Mouse (Mus musculus): ENCODE results near the gene Brca2. TPM values are rescaled to one million over a fixed set of nuclear protein-coding genes. Genes with fewer than 3 reads are reported as not detected.

Brca2 gene
- polyA plus RNA-seq, 1 experiment from 2014 or later, result 17.1 TPM

- peak overlapping the region; percentile 91 for H3K27ac ChIP-seq (ENCODE audit: low read length)
- ATAC-seq (ENCODE audit: low read depth), result no peak
- no peaks in the 10 kb centered on the region for H3K9me3 ChIP-seq (replicated peaks; ENCODE audit: control insufficient read depth, low read length)
- peak overlapping the region; percentile 96 for H3K9ac ChIP-seq (ENCODE audit: low read depth, low read length)
- peak overlapping the region; percentile 92 for H3K4me2 ChIP-seq (ENCODE audit: low read depth, low read length)
- WGBS (ENCODE audit: insufficient replicate concordance), result 47% methylated on average over 13 of the region's 13 CpGs
- H3K4me3 ChIP-seq (ENCODE audit: low read depth, low read length), result peak overlapping the region; percentile 90
- H3K36me3 ChIP-seq (ENCODE audit: control insufficient read depth, insufficient read depth), result peaks cover 3% of the 10 kb centered on the region; the same call in 1 of the 2 replicates
- peaks cover 33% of the 10 kb centered on the region for H3K4me1 ChIP-seq (ENCODE audit: control insufficient read depth, low read depth, low read length)
- H3K27me3 ChIP-seq (ENCODE audit: control insufficient read depth, insufficient read depth, low read depth, low read length), result no peaks in the 10 kb centered on the region
These were observed 69.9 kb downstream of the Brca2 start for GRCm38 (mm10) chr5:150592186-150592903.

GRCm38 (mm10) chr5:150592904-150593755 lies 70.7 kb downstream of the Brca2 start:
- H3K27ac ChIP-seq (ENCODE audit: low read length), result peak overlapping the region; percentile 91
- no peaks in the 10 kb centered on the region for H3K9me3 ChIP-seq (replicated peaks; ENCODE audit: control insufficient read depth, low read length)
- H3K4me3 ChIP-seq (ENCODE audit: low read depth, low read length), result peak overlapping the region; percentile 90
- peak; percentile 78 for ATAC-seq (ENCODE audit: low read depth)
- peak overlapping the region; percentile 96 for H3K9ac ChIP-seq (ENCODE audit: low read depth, low read length)
- H3K27me3 ChIP-seq (ENCODE audit: control insufficient read depth, insufficient read depth, low read depth, low read length), result no peaks in the 10 kb centered on the region
- peak overlapping the region; percentile 92 for H3K4me2 ChIP-seq (ENCODE audit: low read depth, low read length)
- 4% methylated on average over 40 of the region's 40 CpGs for WGBS (ENCODE audit: insufficient replicate concordance)
- H3K36me3 ChIP-seq (ENCODE audit: control insufficient read depth, insufficient read depth), result peaks cover 3% of the 10 kb centered on the region; the same call in 1 of the 2 replicates
- H3K4me1 ChIP-seq (ENCODE audit: control insufficient read depth, low read depth, low read length), result peaks cover 36% of the 10 kb centered on the region

GRCm38 (mm10) chr5:150593756-150594648 lies 71.6 kb downstream of the Brca2 start:
- peaks cover 43% of the 10 kb centered on the region for H3K4me1 ChIP-seq (ENCODE audit: control insufficient read depth, low read depth, low read length)
- peak overlapping the region; percentile 92 for H3K4me2 ChIP-seq (ENCODE audit: low read depth, low read length)
- H3K27me3 ChIP-seq (ENCODE audit: control insufficient read depth, insufficient read depth, low read depth, low read length), result no peaks in the 10 kb centered on the region
- peak overlapping the region; percentile 90 for H3K4me3 ChIP-seq (ENCODE audit: low read depth, low read length)
- peak; percentile 67 for ATAC-seq (ENCODE audit: low read depth)
- peak overlapping the region; percentile 96 for H3K9ac ChIP-seq (ENCODE audit: low read depth, low read length)
- peaks cover 3% of the 10 kb centered on the region; the same call in 1 of the 2 replicates for H3K36me3 ChIP-seq (ENCODE audit: control insufficient read depth, insufficient read depth)
- under 1% methylated on average over 96 of the region's 102 CpGs for WGBS (ENCODE audit: insufficient replicate concordance)
- no peaks in the 10 kb centered on the region for H3K9me3 ChIP-seq (replicated peaks; ENCODE audit: control insufficient read depth, low read length)
- H3K27ac ChIP-seq (ENCODE audit: low read length), result peak overlapping the region; percentile 91

- WGBS (ENCODE audit: insufficient replicate concordance), result 11% methylated on average over 17 of the region's 17 CpGs
- ATAC-seq (ENCODE audit: low read depth), result no peak; the same call in 1 of the 2 replicates
- no peaks in the 10 kb centered on the region for H3K27me3 ChIP-seq (ENCODE audit: control insufficient read depth, insufficient read depth, low read depth, low read length)
- H3K9me3 ChIP-seq (replicated peaks; ENCODE audit: control insufficient read depth, low read length), result no peaks in the 10 kb centered on the region
- H3K4me2 ChIP-seq (ENCODE audit: low read depth, low read length), result peak overlapping the region; percentile 92
- H3K27ac ChIP-seq (ENCODE audit: low read length), result peak overlapping the region; percentile 91
- peaks cover 42% of the 10 kb centered on the region for H3K4me1 ChIP-seq (ENCODE audit: control insufficient read depth, low read depth, low read length)
- H3K9ac ChIP-seq (ENCODE audit: low read depth, low read length), result peak overlapping the region; percentile 96
- H3K36me3 ChIP-seq (ENCODE audit: control insufficient read depth, insufficient read depth), result peaks cover 3% of the 10 kb centered on the region; the same call in 1 of the 2 replicates
- peak overlapping the region; percentile 90 for H3K4me3 ChIP-seq (ENCODE audit: low read depth, low read length)
These were observed 72.4 kb downstream of the Brca2 start for GRCm38 (mm10) chr5:150594649-150595339.

- Histone ChIP-seq H3K9ac (ENCODE audit: low read depth, low read length) (no peak overlapping the region; the same call in 1 of the 2 replicates), H3K4me2 (ENCODE audit: low read depth, low read length) (peak overlapping the region; percentile 92), H3K4me3 (ENCODE audit: low read depth, low read length) (no peak overlapping the region), H3K27me3 (ENCODE audit: control insufficient read depth, insufficient read depth, low read depth, low read length) (no peaks in the 10 kb centered on the region), H3K4me1 (ENCODE audit: control insufficient read depth, low read depth, low read length) (peaks cover 46% of the 10 kb centered on the region), H3K27ac (ENCODE audit: low read length) (peak overlapping the region; percentile 37; the same call in 1 of the 2 replicates), H3K9me3 (replicated peaks; ENCODE audit: control insufficient read depth, low read length) (no peaks in the 10 kb centered on the region), H3K36me3 (ENCODE audit: control insufficient read depth, insufficient read depth) (peaks cover 3% of the 10 kb centered on the region; the same call in 1 of the 2 replicates)
- ATAC-seq (ENCODE audit: low read depth), result no peak
- WGBS (ENCODE audit: insufficient replicate concordance), result 32% methylated on average over 11 of the region's 11 CpGs
These were observed 73.1 kb downstream of the Brca2 start for GRCm38 (mm10) chr5:150595366-150596016.

- H3K36me3 ChIP-seq (ENCODE audit: control insufficient read depth, insufficient read depth), result no peaks in the 10 kb centered on the region
- no peak for ATAC-seq (ENCODE audit: low read depth)
- peaks cover 50% of the 10 kb centered on the region for H3K4me1 ChIP-seq (ENCODE audit: control insufficient read depth, low read depth, low read length)
- H3K27ac ChIP-seq (ENCODE audit: low read length), result 0 out of 2 replicates have a peak within 1 kb of the TSS, but pooled peaks have one; percentile 4
- no peaks in the 10 kb centered on the region for H3K27me3 ChIP-seq (ENCODE audit: control insufficient read depth, insufficient read depth, low read depth, low read length)
- H3K4me3 ChIP-seq (ENCODE audit: low read depth, low read length), result no peak within 1 kb of the TSS
- WGBS (ENCODE audit: insufficient replicate concordance), result 82% methylated on average over 7 of the region's 7 CpGs
- no peaks in the 10 kb centered on the region for H3K9me3 ChIP-seq (replicated peaks; ENCODE audit: control insufficient read depth, low read length)
- H3K9ac ChIP-seq (ENCODE audit: low read depth, low read length), result no peak within 1 kb of the TSS
- no peak within 1 kb of the TSS for H3K4me2 ChIP-seq (ENCODE audit: low read depth, low read length)
These were observed 74.7 kb downstream of the Brca2 start, which contains the start of gene N4bp2l1 for GRCm38 (mm10) chr5:150597088-150597487. Gene N4bp2l1 (minus strand): TSS chr5:150597188.

- peaks cover 37% of the 10 kb centered on the region for H3K4me1 ChIP-seq (ENCODE audit: control insufficient read depth, low read depth, low read length)
- no peaks in the 10 kb centered on the region for H3K9me3 ChIP-seq (replicated peaks; ENCODE audit: control insufficient read depth, low read length)
- ATAC-seq (ENCODE audit: low read depth), result peak; percentile 39; the same call in 1 of the 2 replicates
- H3K27ac ChIP-seq (ENCODE audit: low read length), result peak overlapping the region; percentile 59
- H3K27me3 ChIP-seq (ENCODE audit: control insufficient read depth, insufficient read depth, low read depth, low read length), result no peaks in the 10 kb centered on the region
- H3K4me3 ChIP-seq (ENCODE audit: low read depth, low read length), result peak overlapping the region; percentile 13; the same call in 1 of the 2 replicates
- H3K36me3 ChIP-seq (ENCODE audit: control insufficient read depth, insufficient read depth), result no peaks in the 10 kb centered on the region
- H3K9ac ChIP-seq (ENCODE audit: low read depth, low read length), result no peak overlapping the region; the same call in 1 of the 2 replicates
- 33% methylated on average over 21 of the region's 21 CpGs for WGBS (ENCODE audit: insufficient replicate concordance)
- H3K4me2 ChIP-seq (ENCODE audit: low read depth, low read length), result peak overlapping the region; percentile 49
These were observed 76.0 kb downstream of the Brca2 start for GRCm38 (mm10) chr5:150598202-150599119.

Data from liver, embryonic 16.5 days (tissue).